Mouse (Mus musculus) myocyte (in vitro differentiated cells): ENCODE data around the gene Rabl3. TPM values are rescaled to one million over a fixed set of nuclear protein-coding genes. Genes with fewer than 3 reads are reported as not detected.

ENCODE experiments used
- H3K27me3 ChIP-seq: one replicate; pipeline ENCODE4 v1.6.1; 2011; ENCODE audit not compliant: control insufficient read depth, insufficient read depth, insufficient read length
- H3K36me3 ChIP-seq: one replicate; pipeline ENCODE4 v1.6.1; 2011; ENCODE audit not compliant: control insufficient read depth, insufficient read depth
- H3K4me2 ChIP-seq: one replicate; pipeline ENCODE4 v1.6.1; 2011; ENCODE audit warnings: low read depth, control low read depth
- H3K4me3 ChIP-seq: one replicate; pipeline ENCODE4 v1.5.1; 2011; ENCODE audit warnings: mild to moderate bottlenecking, control low read depth, moderate library complexity
- H3K79me2 ChIP-seq: one replicate; pipeline ENCODE4 v1.6.1; 2011; ENCODE audit not compliant: control insufficient read depth, insufficient read depth
- H3ac ChIP-seq: one replicate; pipeline ENCODE4 v1.6.1; 2011; ENCODE audit not compliant: control insufficient read depth, insufficient read length
- CEBPB ChIP-seq: IDR thresholded peaks from 2 replicates; pipeline ENCODE4 v1.6.1; 2011; ENCODE audit warnings: mild to moderate bottlenecking, moderate library complexity; ENCODE audit not compliant: poor library complexity, insufficient read depth, severe bottlenecking
- E2F4 ChIP-seq: IDR thresholded peaks from one replicate; pipeline ENCODE4 v1.6.1; 2011; ENCODE audit warnings: mild to moderate bottlenecking, control low read depth, moderate library complexity; ENCODE audit not compliant: insufficient read depth
- MAX ChIP-seq: IDR thresholded peaks from one replicate; pipeline ENCODE4 v1.6.1; 2011; ENCODE audit warnings: low read depth, mild to moderate bottlenecking, control low read depth
- MYOD1 ChIP-seq, 3 experiments: IDR thresholded peaks; one replicate each; pipeline ENCODE4 v1.6.1; 2011; ENCODE audit warnings: control low read depth in 2 of 3, low read depth in 2 of 3, mild to moderate bottlenecking in 2 of 3, moderate library complexity in 1 of 3; ENCODE audit not compliant: insufficient read length in 2 of 3, control insufficient read depth in 1 of 3
- MYOG ChIP-seq, 3 experiments: IDR thresholded peaks; one replicate each; pipeline ENCODE4 v1.6.1; 2011; ENCODE audit warnings: control low read depth in 2 of 3, low read depth in 2 of 3, mild to moderate bottlenecking in 2 of 3; ENCODE audit not compliant: insufficient read length in 2 of 3, control insufficient read depth in 1 of 3, insufficient read depth in 1 of 3
- POLR2A ChIP-seq: IDR thresholded peaks from one replicate; pipeline ENCODE4 v1.6.1; 2011; ENCODE audit warnings: low read depth, mild to moderate bottlenecking, control low read depth, moderate library complexity; ENCODE audit not compliant: insufficient read length
- POLR2AphosphoS2 ChIP-seq: IDR thresholded peaks from one replicate; pipeline ENCODE4 v1.6.1; 2011; ENCODE audit warnings: low read depth, control low read depth; ENCODE audit not compliant: insufficient read length
- REST ChIP-seq: IDR thresholded peaks from one replicate; pipeline ENCODE4 v1.6.1; 2011; ENCODE audit warnings: mild to moderate bottlenecking, control low read depth, moderate library complexity; ENCODE audit not compliant: insufficient read depth, insufficient read length
- SRF ChIP-seq: IDR thresholded peaks from one replicate; pipeline ENCODE4 v1.6.1; 2011; ENCODE audit warnings: low read depth; ENCODE audit not compliant: control insufficient read depth, insufficient read length
- TCF12 ChIP-seq: IDR thresholded peaks from one replicate; pipeline ENCODE4 v1.6.1; 2011; ENCODE audit warnings: mild to moderate bottlenecking, control low read depth; ENCODE audit not compliant: poor library complexity, insufficient read depth, severe bottlenecking
- TCF3 ChIP-seq: IDR thresholded peaks from one replicate; pipeline ENCODE4 v1.6.1; 2011; ENCODE audit warnings: low read depth, control low read depth; ENCODE audit not compliant: insufficient read length
- USF1 ChIP-seq: IDR thresholded peaks from one replicate; pipeline ENCODE4 v1.6.1; 2011; ENCODE audit warnings: low read depth, mild to moderate bottlenecking, control low read depth, moderate library complexity
- polyA plus RNA-seq: library from polyadenylated mRNA; unstranded; fragments of >200 nt; fragmentation: generic; extraction: Trizol; gene quantifications from one replicate; pipeline ENCODE4 v1.2.1, GENCODE M21; 2012; ENCODE audit warnings: missing spikeins

The Rabl3 gene
- polyA plus RNA-seq, 1 experiment, result 6.0 TPM

DNA sequence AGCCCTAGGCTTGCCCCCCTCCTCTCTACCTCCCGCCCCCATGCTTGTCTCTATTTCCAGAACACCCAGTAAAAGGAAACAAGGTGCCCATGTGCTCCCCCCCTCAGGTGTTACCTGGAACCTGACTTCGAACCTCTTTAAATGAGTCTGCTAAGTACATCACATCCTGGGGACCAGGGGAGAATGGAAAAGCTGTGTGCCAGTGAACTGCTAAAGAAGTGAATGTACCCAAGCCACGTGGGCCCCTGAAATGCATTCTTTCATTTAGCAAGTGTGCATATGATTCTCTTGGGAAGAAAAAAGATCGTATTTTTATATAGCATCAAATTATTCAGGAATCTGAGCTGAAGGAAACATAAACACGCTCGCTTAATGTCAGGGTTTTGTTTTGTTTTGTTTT, 44.1 kb downstream of the Rabl3 start:
- no peaks in the 10 kb centered on the region for H3K79me2 ChIP-seq
- H3K4me2 ChIP-seq, result peak overlapping the region; percentile 53
- H3ac ChIP-seq, result no peak overlapping the region
- no peaks in the 10 kb centered on the region for H3K36me3 ChIP-seq
- no peak overlapping the region for H3K4me3 ChIP-seq
- H3K27me3 ChIP-seq, result no peaks in the 10 kb centered on the region
- no peak for TF ChIP-seq USF1
- no peak for TF ChIP-seq MYOD1 (IDR thresholded peaks at IDR 0.05; ENCODE audit: control insufficient read depth in 1 of 3, insufficient read length in 2 of 3, low read depth in 2 of 3)
- no peak for TF ChIP-seq POLR2A
- TF ChIP-seq POLR2AphosphoS2, result no peak
- no peak for TF ChIP-seq MYOG (IDR thresholded peaks at IDR 0.05; ENCODE audit: control insufficient read depth in 1 of 3, insufficient read depth in 1 of 3, insufficient read length in 2 of 3, low read depth in 2 of 3)
- TF ChIP-seq TCF3, result no peak
- TF ChIP-seq E2F4, result no peak
- TF ChIP-seq MAX, result no peak
- TF ChIP-seq SRF, result no peak
- TF ChIP-seq CEBPB, result no peak
- TF ChIP-seq TCF12, result no peak
- no peak for TF ChIP-seq REST

- no peak overlapping the region for H3ac ChIP-seq
- H3K79me2 ChIP-seq, result no peaks in the 10 kb centered on the region
- H3K36me3 ChIP-seq, result no peaks in the 10 kb centered on the region
- H3K4me3 ChIP-seq, result no peak overlapping the region
- no peaks in the 10 kb centered on the region for H3K27me3 ChIP-seq
- TF ChIP-seq SRF, result no peak
- TF ChIP-seq REST, result no peak
- TF ChIP-seq USF1, result no peak
- TF ChIP-seq MYOG (IDR thresholded peaks at IDR 0.05; ENCODE audit: control insufficient read depth in 1 of 3, insufficient read depth in 1 of 3, insufficient read length in 2 of 3, low read depth in 2 of 3), result peak in 2 of 3 experiments; percentile 47 to 51
- no peak for TF ChIP-seq POLR2AphosphoS2
- no peak for TF ChIP-seq TCF3
- no peak for TF ChIP-seq POLR2A
- peak in 2 of 3 experiments; percentile 33 to 44 for TF ChIP-seq MYOD1 (IDR thresholded peaks at IDR 0.05; ENCODE audit: control insufficient read depth in 1 of 3, insufficient read length in 2 of 3, low read depth in 2 of 3)
- H3K4me2 ChIP-seq, result peak overlapping the region; percentile 53
Observed at GRCm38 (mm10) chr16:37584218-37585035, 44.7 kb downstream of the Rabl3 start.

- H3K79me2 ChIP-seq, result no peaks in the 10 kb centered on the region
- TF ChIP-seq TCF3 (no peak), CEBPB (no peak), TCF12 (no peak), MYOG (IDR thresholded peaks at IDR 0.05; ENCODE audit: control insufficient read depth in 1 of 3, insufficient read depth in 1 of 3, insufficient read length in 2 of 3, low read depth in 2 of 3) (no peak), MYOD1 (IDR thresholded peaks at IDR 0.05; ENCODE audit: control insufficient read depth in 1 of 3, insufficient read length in 2 of 3, low read depth in 2 of 3) (no peak), SRF (no peak), E2F4 (no peak), USF1 (no peak), POLR2A (no peak), POLR2AphosphoS2 (no peak), REST (no peak), MAX (no peak)
- H3K36me3 ChIP-seq, result no peaks in the 10 kb centered on the region
- no peak overlapping the region for H3K4me3 ChIP-seq
- no peaks in the 10 kb centered on the region for H3K27me3 ChIP-seq
- H3ac ChIP-seq, result no peak overlapping the region
- H3K4me2 ChIP-seq, result no peak overlapping the region
Observed at GRCm38 (mm10) chr16:37585129-37585563, 45.5 kb downstream of the Rabl3 start.

DNA sequence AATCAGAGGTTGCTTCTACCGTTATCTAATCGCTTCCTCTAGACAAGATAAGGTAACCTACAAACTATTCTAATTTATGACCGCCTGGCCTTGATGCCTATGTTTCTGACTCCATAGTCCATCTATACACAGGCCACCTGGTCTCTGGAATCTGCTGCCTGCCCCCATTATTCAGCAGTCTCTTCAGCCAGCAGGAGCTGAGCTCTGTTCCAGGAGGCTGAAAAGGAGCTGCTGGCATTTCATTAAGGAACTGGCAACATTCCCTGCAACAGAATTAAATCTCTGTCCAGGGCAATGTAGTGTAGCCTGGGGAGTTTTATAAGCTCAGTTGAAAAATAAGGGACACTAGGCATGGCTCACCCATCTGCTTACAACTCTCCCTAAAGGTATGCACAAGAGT, 51.2 kb downstream of the Rabl3 start:
- Histone ChIP-seq H3K36me3 (no peaks in the 10 kb centered on the region), H3K79me2 (no peaks in the 10 kb centered on the region), H3K4me3 (no peak overlapping the region), H3ac (no peak overlapping the region), H3K4me2 (no peak overlapping the region), H3K27me3 (no peaks in the 10 kb centered on the region)
- no peak for TF ChIP-seq TCF12
- TF ChIP-seq MAX, result no peak
- TF ChIP-seq CEBPB, result no peak
- no peak for TF ChIP-seq POLR2AphosphoS2
- no peak for TF ChIP-seq USF1
